Mouse (Mus musculus) stomach, postnatal 0 days (tissue): ENCODE results near the gene Pradc1.

ENCODE experiments used
- CTCF ChIP-seq: IDR thresholded peaks from 2 replicates; pipeline ENCODE4 v1.5.1; 2016; ENCODE audit warnings: antibody characterized with exemption, low read depth, mild to moderate bottlenecking, moderate library complexity
- EP300 ChIP-seq: optimal IDR thresholded peaks from 2 replicates; pipeline ENCODE3; 2016; ENCODE audit warnings: antibody characterized with exemption

DNA sequence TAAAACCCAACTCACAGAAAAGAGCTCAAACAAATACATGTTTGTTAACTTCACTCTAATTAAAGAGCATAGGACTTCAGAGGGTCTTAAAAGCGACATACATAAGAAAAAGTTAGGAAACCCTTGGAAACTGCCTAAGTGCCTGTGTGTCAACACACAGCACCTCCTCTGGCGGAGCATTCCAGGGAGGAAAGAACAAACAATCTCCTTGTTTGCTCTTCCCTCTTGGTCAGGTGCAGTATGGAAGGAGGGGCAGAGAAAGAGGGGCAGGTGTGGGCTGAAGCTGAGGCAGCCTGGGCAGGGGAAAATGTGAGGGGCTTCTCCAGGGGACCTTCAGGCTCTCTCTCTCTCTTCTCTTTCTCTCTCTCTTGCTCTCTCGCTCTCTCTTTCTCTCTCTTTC is 35.9 kb downstream of the Pradc1 start:
- TF ChIP-seq CTCF (peak; percentile 28), EP300 (no peak)
